Mouse (Mus musculus): Measurements from ENCODE around the gene Rasgef1a. TPM values are rescaled to one million over a fixed set of nuclear protein-coding genes. Genes with fewer than 3 reads are reported as not detected.

Rasgef1a gene
- polyA plus RNA-seq (2012; rRNA removed): 0.06 and 0.13 TPM in 2 replicates

GRCm38 (mm10) chr6:118010756-118011615, at the start of gene Rasgef1a:
Gene Rasgef1a (plus strand): TSS chr6:118011438.

GRCm38 (mm10) chr6:118138731-118139709, 127.8 kb downstream of the Rasgef1a start, which contains the start of gene Csgalnact2:
Gene Csgalnact2 (minus strand): TSS chr6:118139140.

Other genes starting within 250 kb of the Rasgef1a start
- gene Zfp637, start 170.3 kb upstream of the Rasgef1a start, polyA plus RNA-seq (2012; rRNA removed): 7.1 and 7.4 TPM in 2 replicates
- gene Zfp239, start 149.3 kb upstream of the Rasgef1a start, polyA plus RNA-seq (2012; rRNA removed): 0.30 and 0.44 TPM in 2 replicates
- gene Hnrnpf, start 111.1 kb upstream of the Rasgef1a start, polyA plus RNA-seq (2012; rRNA removed): 28.2 and 32.1 TPM in 2 replicates
- gene Fxyd4, start 73.7 kb upstream of the Rasgef1a start, polyA plus RNA-seq (2012; rRNA removed): not detected in 2 replicates
- 0.19 and 0.23 TPM in 2 replicates for gene Csgalnact2, start 127.7 kb downstream of the Rasgef1a start, polyA plus RNA-seq (2012; rRNA removed)
- 2.1 and 2.2 TPM in 2 replicates for gene Ret, start 186.3 kb downstream of the Rasgef1a start, polyA plus RNA-seq (2012; rRNA removed)